Mouse (Mus musculus) ES-E14 (cell line): ENCODE data around the gene Rfx7. TPM values are rescaled to one million over a fixed set of nuclear protein-coding genes. Genes with fewer than 3 reads are reported as not detected.

Source experiments
- DNase-seq: peaks from one replicate; pipeline ENCODE4 v3.0.0-alpha.2; 2013; ENCODE audit warnings: low read depth, low spot score
- H3K27ac ChIP-seq: 2 replicates; pipeline ENCODE4 v1.5.1; 2012; ENCODE audit warnings: low read depth, mild to moderate bottlenecking, low read length, moderate library complexity, mixed read lengths; ENCODE audit not compliant: poor library complexity, insufficient read depth, severe bottlenecking
- H3K36me3 ChIP-seq: 2 replicates; pipeline ENCODE4 v1.6.1; 2012; ENCODE audit warnings: mild to moderate bottlenecking, low read length, moderate library complexity, mixed read lengths; ENCODE audit not compliant: control insufficient read depth, poor library complexity, insufficient read depth, severe bottlenecking
- H3K4me1 ChIP-seq, 2 experiments: fragments of 150-350 bp in 1 of 2; sonication (generic) in 1 of 2; 2 replicates each; pipeline ENCODE4 v1.6.1; 2012; ENCODE audit warnings: low read length in 2 of 2, mild to moderate bottlenecking in 1 of 2, mixed read lengths in 1 of 2; ENCODE audit not compliant: control insufficient read depth in 2 of 2, insufficient read depth in 2 of 2, poor library complexity in 1 of 2
- H3K4me3 ChIP-seq, 2 experiments: fragments of 150-350 bp in 1 of 2; sonication (generic) in 1 of 2; 2 replicates each; pipeline ENCODE4 v1.5.1; 2012; ENCODE audit warnings: low read length in 2 of 2, low read depth in 1 of 2, mild to moderate bottlenecking in 1 of 2, mixed read lengths in 1 of 2; ENCODE audit not compliant: insufficient read depth in 1 of 2, poor library complexity in 1 of 2, severe bottlenecking in 1 of 2
- H3K9ac ChIP-seq: 2 replicates; pipeline ENCODE4 v1.6.1; 2012; ENCODE audit warnings: low read depth, mild to moderate bottlenecking, low read length, mixed read lengths; ENCODE audit not compliant: poor library complexity, insufficient read depth, severe bottlenecking
- H3K9me3 ChIP-seq: fragments of 150-350 bp; sonication (generic); 2 replicates; pipeline ENCODE4 v1.6.1; 2012; ENCODE audit warnings: low read depth, mild to moderate bottlenecking, low read length; ENCODE audit not compliant: control insufficient read depth, insufficient read depth
- CHD2 ChIP-seq: IDR thresholded peaks from 2 replicates; pipeline ENCODE4 v1.6.1; 2014; ENCODE audit warnings: mild to moderate bottlenecking, low read depth, low read length, inconsistent platforms
- HCFC1 ChIP-seq: IDR thresholded peaks from 2 replicates; pipeline ENCODE4 v1.6.1; 2012; ENCODE audit warnings: low read length, inconsistent platforms, borderline replicate concordance; ENCODE audit not compliant: insufficient read depth
- MAFK ChIP-seq: IDR thresholded peaks from 2 replicates; pipeline ENCODE4 v1.6.1; 2014; ENCODE audit warnings: mild to moderate bottlenecking, low read depth, low read length, inconsistent platforms; ENCODE audit not compliant: insufficient read depth
- ZC3H11A ChIP-seq: IDR thresholded peaks from 2 replicates; pipeline ENCODE4 v1.6.1; 2012; ENCODE audit warnings: low read depth, mild to moderate bottlenecking, inconsistent platforms, low read length, borderline replicate concordance
- ZNF384 ChIP-seq: IDR thresholded peaks from 2 replicates; pipeline ENCODE4 v1.6.1; 2012; ENCODE audit warnings: low read depth, low read length, inconsistent platforms
- in situ Hi-C, 2 experiments: fragments of 600-800 bp; cut with MboI; formaldehyde crosslinking; loops; one replicate each; pipeline ENCODE4 v1.15.1; 2025; ENCODE audit warnings: low sequenced_read_pairs in 2 of 2, inconsistent platforms in 1 of 2; ENCODE audit not compliant: unreplicated experiment in 2 of 2
- total RNA-seq: library from RNA; depleted of rRNA; stranded (reverse); fragments of 300-350 nt; gene quantifications from 2 replicates; pipeline ENCODE4 v1.2.3, GENCODE M21; 2012; rRNA removed

Rfx7 gene
- 19.9 and 23.8 TPM in 2 replicates for total RNA-seq

DNA sequence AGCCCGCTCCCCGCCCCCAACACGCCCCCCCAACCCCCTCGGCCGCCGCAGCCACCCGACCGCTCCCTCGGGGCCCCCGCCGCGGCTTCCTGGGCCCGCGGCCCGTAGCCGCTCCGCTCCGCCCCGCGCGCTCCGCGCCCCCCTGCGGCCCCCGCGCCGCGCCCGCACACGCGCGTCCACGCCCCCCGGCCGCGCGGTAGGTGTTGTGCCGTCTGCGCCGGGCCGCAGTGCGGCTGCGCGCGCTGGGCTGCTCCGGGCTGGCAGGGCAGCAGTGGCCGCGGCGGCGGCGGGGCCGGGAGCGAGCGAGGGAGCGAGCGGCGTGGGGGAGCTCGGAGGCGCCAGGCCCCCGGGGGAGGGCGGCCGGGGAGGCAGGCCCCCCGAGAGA, at the start of gene Rfx7:
Rfx7 (plus strand) TSS at position 245 of the 385 bp plus-strand sequence.
- H3K36me3 ChIP-seq = no peaks in the 10 kb centered on the region
- TF ChIP-seq ZNF384 (no peak), ZC3H11A (no peak), CHD2 (no peak), HCFC1 (no peak)
- in situ Hi-C loops = no loop called here
- H3K9me3 ChIP-seq = no peaks in the 10 kb centered on the region
- no peak for DNase-seq
- H3K4me1 ChIP-seq = peaks cover 4 to 10% of the 10 kb centered on the region in 2 experiments; a peak in 3 of 4 replicates
- H3K27ac ChIP-seq = peak within 1 kb of the TSS; percentile 99
- peak within 1 kb of the TSS; percentile 100 for H3K9ac ChIP-seq
- H3K4me3 ChIP-seq = peak within 1 kb of the TSS; percentile 91 to 97

DNA sequence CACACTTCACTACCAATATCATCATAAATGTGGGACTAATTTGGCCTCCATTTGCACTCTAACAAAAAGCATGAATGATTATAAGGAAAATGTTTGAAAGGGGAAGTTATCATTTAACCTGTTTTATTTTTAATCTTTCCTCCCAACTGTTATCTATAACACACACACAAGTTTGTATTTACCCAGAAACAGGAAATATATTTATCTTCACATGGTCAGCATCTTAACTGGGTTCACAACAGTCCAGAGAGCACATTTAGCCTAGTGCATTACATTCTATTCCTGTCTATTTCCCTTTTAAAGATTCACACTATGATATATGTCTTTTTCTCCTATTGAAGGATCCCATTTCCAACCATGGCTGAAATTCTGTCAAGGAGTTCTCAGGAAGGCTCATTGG, 43.5 kb upstream of the Rfx7 start:
- in situ Hi-C loops = no loop called here
- H3K9ac ChIP-seq = no peak overlapping the region

DNA sequence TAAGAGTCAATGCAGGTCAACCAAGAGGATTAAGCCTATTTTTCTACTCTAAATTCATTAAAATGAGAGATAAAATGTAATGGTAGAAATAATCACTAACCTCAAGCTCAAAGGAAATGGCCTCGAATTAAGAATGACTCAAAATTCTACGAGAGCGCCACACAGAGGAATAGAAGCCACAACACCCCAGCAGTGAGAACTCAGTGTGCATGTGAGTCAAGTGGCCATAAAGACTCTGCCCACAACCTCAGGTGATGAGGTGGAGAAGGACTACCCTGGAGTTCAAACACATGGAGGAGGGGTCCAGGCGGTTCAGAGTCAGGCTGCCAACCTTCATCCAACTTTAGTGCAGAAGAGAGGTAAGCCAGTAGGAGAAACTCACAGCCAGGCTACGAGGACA, 42.9 kb upstream of the Rfx7 start:
- Histone ChIP-seq H3K9me3 (no peaks in the 10 kb centered on the region), H3K27ac (no peak overlapping the region), H3K4me3 (no peak overlapping the region), H3K4me1 (0 out of 4 replicates have a peak, but pooled peaks cover 0 to 2% of the 10 kb centered on the region in 2 experiments), H3K36me3 (peaks cover 11% of the 10 kb centered on the region), H3K9ac (no peak overlapping the region)
- in situ Hi-C loops = no loop called here
- TF ChIP-seq ZC3H11A (no peak), ZNF384 (no peak), MAFK (no peak), CHD2 (no peak), HCFC1 (no peak)
- DNase-seq = no peak

More for the DNA sequence above, 43.5 kb upstream of the Rfx7 start:
- Histone ChIP-seq H3K27ac (no peak overlapping the region), H3K4me3 (no peak overlapping the region), H3K36me3 (peaks cover 11% of the 10 kb centered on the region), H3K4me1 (0 out of 4 replicates have a peak, but pooled peaks cover 0 to 2% of the 10 kb centered on the region in 2 experiments), H3K9me3 (no peaks in the 10 kb centered on the region)
- DNase-seq = no peak
- TF ChIP-seq ZNF384 (no peak), CHD2 (no peak), MAFK (no peak), ZC3H11A (no peak), HCFC1 (no peak)

DNA sequence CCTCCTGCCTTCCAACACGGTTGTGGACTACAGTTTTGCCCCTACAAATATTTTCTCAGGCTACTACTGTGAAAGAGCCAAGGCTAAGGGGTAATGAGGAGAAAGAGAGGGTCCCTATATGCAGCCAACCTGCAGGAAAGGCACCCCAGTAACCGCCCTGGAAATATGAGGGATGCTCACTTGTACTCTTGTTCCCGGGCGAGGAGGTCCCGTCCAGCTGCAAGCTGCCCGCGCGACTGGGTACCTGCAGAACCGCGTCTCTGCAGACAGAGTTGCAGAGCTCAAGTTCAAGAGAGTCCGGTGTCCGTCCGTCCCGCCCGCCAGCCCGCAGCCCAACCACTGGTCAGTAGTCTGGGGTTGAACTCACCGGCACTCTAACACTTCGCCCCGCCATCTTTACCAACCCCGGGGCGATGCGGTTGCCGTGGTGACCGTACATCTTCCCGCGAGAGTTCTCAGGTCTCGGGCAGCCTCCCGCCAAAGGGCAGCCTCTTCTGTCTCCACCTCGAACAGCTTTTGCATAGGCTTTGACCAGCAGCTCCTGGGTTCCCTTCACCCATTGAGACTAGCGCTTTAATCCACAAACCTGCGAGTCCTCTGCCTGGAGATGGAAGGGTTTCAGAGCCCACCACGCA, 40.4 kb upstream of the Rfx7 start:
- Histone ChIP-seq H3K4me1 (0 out of 4 replicates have a peak, but pooled peaks cover 0 to 2% of the 10 kb centered on the region in 2 experiments), H3K9ac (peak overlapping the region; percentile 80), H3K27ac (peak overlapping the region; percentile 78), H3K4me3 (peak overlapping the region; percentile 83 to 90), H3K9me3 (no peaks in the 10 kb centered on the region), H3K36me3 (peaks cover 5% of the 10 kb centered on the region; the same call in 1 of the 2 replicates)
- TF ChIP-seq ZNF384 (no peak), ZC3H11A (no peak), HCFC1 (no peak), CHD2 (peak; percentile 93)
- in situ Hi-C loops = no loop called here
- DNase-seq = peak; percentile 91

DNA sequence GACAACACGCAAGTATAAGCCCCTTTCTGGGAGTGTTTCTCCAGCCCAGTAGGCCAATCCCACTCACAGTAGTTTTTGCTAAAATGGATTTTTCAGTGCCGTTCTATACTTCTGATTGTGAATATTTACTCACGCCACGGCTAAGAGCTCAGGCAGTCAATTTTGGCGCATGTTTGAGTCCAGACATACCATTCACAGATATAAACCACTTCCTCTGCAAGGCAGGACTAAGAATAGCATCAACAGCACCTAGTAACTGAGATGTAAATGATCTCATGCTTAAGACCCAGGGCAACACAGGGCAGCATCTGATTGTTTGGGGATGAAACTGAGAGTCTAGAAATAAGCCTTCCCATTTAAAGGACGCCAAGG, 39.9 kb upstream of the Rfx7 start, which contains the start of gene Tex9:
Tex9 (minus strand) TSS at position 19 of the 372 bp plus-strand sequence.
- peak within 1 kb of the TSS; percentile 83 to 90 for H3K4me3 ChIP-seq
- H3K4me1 ChIP-seq = 0 out of 4 replicates have a peak, but pooled peaks cover 0 to 2% of the 10 kb centered on the region in 2 experiments
- TF ChIP-seq MAFK (no peak), ZNF384 (no peak), CHD2 (no peak), ZC3H11A (no peak)
- no peaks in the 10 kb centered on the region for H3K36me3 ChIP-seq
- peak within 1 kb of the TSS; percentile 80 for H3K9ac ChIP-seq
- peak within 1 kb of the TSS; percentile 78 for H3K27ac ChIP-seq
- no peak for DNase-seq
- H3K9me3 ChIP-seq = no peaks in the 10 kb centered on the region
- in situ Hi-C loops = no loop called here
